Mouse (Mus musculus): Measurements from ENCODE around the gene Kcnj12.

DNA sequence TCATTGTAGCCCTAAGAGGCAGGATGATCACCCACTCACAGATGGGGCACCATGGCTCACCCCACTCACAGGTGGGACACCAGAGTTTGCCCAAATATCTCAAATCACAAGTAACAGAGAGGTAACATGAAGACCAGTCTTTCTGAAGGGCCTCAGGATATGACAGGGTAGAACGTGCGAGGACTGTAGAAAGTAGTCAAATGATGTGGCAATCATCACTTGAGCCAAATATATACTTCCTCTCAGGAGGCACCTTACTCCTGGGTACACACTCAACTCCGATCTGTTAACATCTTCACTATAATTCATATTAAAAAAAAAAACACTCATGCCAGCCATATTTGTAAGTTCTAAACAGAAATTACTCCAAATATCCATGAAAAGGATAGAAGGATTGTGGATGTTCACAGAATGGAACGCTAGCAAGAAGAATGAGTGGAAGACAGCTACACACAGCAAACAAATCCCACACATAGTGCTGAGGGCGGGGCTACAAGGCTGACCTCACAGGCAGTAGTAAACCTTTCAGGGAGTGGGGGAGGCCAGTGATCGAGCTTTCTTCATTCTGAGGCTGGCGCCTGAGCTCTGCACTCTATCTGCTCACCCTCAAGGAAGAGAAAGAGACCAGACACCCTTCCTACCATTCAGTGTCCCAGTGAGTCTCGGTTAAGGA, 90.1 kb downstream of the Kcnj12 start:
- TF ChIP-seq REST (IDR thresholded peaks at IDR 0.05; ENCODE audit: insufficient read depth, insufficient read length) (no peak), POLR2A (IDR thresholded peaks at IDR 0.05; ENCODE audit: insufficient read length, low read depth) (no peak), USF1 (IDR thresholded peaks at IDR 0.05; ENCODE audit: low read depth) (no peak), POLR2AphosphoS2 (IDR thresholded peaks at IDR 0.05; ENCODE audit: insufficient read length, low read depth) (no peak), SRF (IDR thresholded peaks at IDR 0.05; ENCODE audit: control insufficient read depth, insufficient read length, low read depth) (no peak), TCF12 (IDR thresholded peaks at IDR 0.05; ENCODE audit: insufficient read depth, poor library complexity, severe bottlenecking) (no peak), E2F4 (IDR thresholded peaks at IDR 0.05; ENCODE audit: insufficient read depth) (no peak), MAX (IDR thresholded peaks at IDR 0.05; ENCODE audit: low read depth) (no peak), CEBPB (IDR thresholded peaks at IDR 0.05; ENCODE audit: insufficient read depth, poor library complexity, severe bottlenecking) (no peak), MYOG (IDR thresholded peaks at IDR 0.05; ENCODE audit: control insufficient read depth in 1 of 3, insufficient read depth in 1 of 3, insufficient read length in 2 of 3, low read depth in 2 of 3) (no peak)
